Mouse (Mus musculus): ENCODE measurements around the gene Phactr3.

DNA sequence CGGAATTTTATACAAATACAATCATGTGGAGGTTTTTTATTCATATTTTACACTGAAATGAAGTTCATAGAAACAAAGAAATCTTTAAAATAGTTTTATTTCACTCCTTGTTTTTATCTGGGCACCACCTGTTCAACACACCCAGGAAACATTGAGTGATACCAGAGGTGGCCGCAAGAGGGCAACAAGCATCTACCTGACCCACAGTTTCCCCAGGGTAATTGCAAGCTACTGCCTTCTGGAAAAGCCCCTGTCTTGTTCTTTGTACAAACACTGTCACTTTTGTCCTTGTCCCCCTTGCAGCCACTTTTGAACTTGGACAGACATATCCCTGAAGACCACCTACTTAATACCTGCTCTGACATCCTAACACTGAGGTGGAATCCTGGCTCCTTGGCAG, 20.8 kb upstream of the Phactr3 start:
- peak; percentile 48 to 77 (median 71) for TF ChIP-seq CTCF (IDR thresholded peaks at IDR 0.05 in 2 of 3, conservative IDR thresholded peaks at IDR 0.05 in 1 of 3; ENCODE audit: control insufficient read depth in 1 of 3, insufficient read depth in 1 of 3, low read depth in 2 of 3, low read length in 3 of 3, poor library complexity in 1 of 3, severe bottlenecking in 1 of 3)
- no peak for TF ChIP-seq KAT2A (conservative IDR thresholded peaks at IDR 0.05; ENCODE audit: low read depth, low read length)
- TF ChIP-seq USF1 (IDR thresholded peaks at IDR 0.05; ENCODE audit: low read depth, low read length), result no peak
- no peak for TF ChIP-seq POLR2A (IDR thresholded peaks at IDR 0.05; ENCODE audit: control insufficient read depth in 1 of 2, insufficient read depth in 1 of 2, low read depth in 1 of 2, low read length in 2 of 2, poor library complexity in 1 of 2)
- TF ChIP-seq MEF2A (IDR thresholded peaks at IDR 0.05; ENCODE audit: extremely low read depth, insufficient replicate concordance, low read depth, low read length, poor library complexity, severe bottlenecking), result no peak
- TF ChIP-seq NELFE (IDR thresholded peaks at IDR 0.05; ENCODE audit: low read depth, low read length), result no peak
- TF ChIP-seq GATA1 (IDR thresholded peaks at IDR 0.05; ENCODE audit: low read depth, low read length), result no peak
- TF ChIP-seq E2F4 (IDR thresholded peaks at IDR 0.05; ENCODE audit: borderline replicate concordance, low read depth, low read length), result no peak
- TF ChIP-seq NRF1 (IDR thresholded peaks at IDR 0.05; ENCODE audit: insufficient read depth, low read depth, low read length, poor library complexity, severe bottlenecking), result no peak

Data from MEL (cell line).